ENCODE assay signal across 10 mouse cellular contexts in genomic region chr19:20449546-20449945, GRCm38 (mm10). TPM values are rescaled to one million over a fixed set of nuclear protein-coding genes. Genes with fewer than 3 reads are reported as not detected.
DNase-seq lines count a peak whose midpoint lies in the region; ATAC-seq and TF ChIP-seq lines count a peak whose summit lies in the region.
"Had no signal": no experiment of that assay in that cellular context is flagged by ENCODE, and none has a peak within 500 bp of the region (broad histone marks: within the 10 kb centered on the region; RNA-seq: fewer than 3 reads in every experiment).

No protein-coding gene starts in this region.

- H3K4me1 ChIP-seq in forebrain, embryonic 14.5 days (ENCODE audit: control insufficient read depth, insufficient read depth, low read length), result no peaks in the 10 kb centered on the region
- no peaks in the 10 kb centered on the region for H3K4me1 ChIP-seq in forebrain, embryonic 11.5 days (replicated peaks; ENCODE audit: control insufficient read depth, insufficient read depth, low read length)
- no peaks in the 10 kb centered on the region for H3K4me1 ChIP-seq in liver, postnatal 0 days (ENCODE audit: insufficient read depth)
- no peaks in the 10 kb centered on the region for H3K4me1 ChIP-seq in hindbrain, embryonic 15.5 days (replicated peaks)
- H3K4me1 ChIP-seq: embryonic facial prominence, embryonic 13.5 days; limb, embryonic 12.5 days had no signal

- TF ChIP-seq EP300 in liver, postnatal 0 days (IDR thresholded peaks at IDR 0.05; ENCODE audit: low read depth), result no peak

- peak; percentile 61; the same call in 1 of the 2 replicates for ATAC-seq in forebrain, embryonic 14.5 days
- ATAC-seq in forebrain, embryonic 11.5 days (replicated peaks; ENCODE audit: low FRiP score), result no peak
- ATAC-seq in liver, postnatal 0 days, result no peak
- ATAC-seq in hindbrain, embryonic 15.5 days (ENCODE audit: low FRiP score, low read depth), result 0 out of 2 replicates have a peak, but pooled peaks have one; percentile 54
- 0 out of 2 replicates have a peak, but pooled peaks have one; percentile 34 for ATAC-seq in megakaryocyte-erythroid progenitor cell, adult 5-6 weeks (replicated peaks; ENCODE audit: low FRiP score, low TSS enrichment, poor library complexity, severe bottlenecking)

- peak; percentile 64 for TF ChIP-seq CTCF in liver, postnatal 0 days (IDR thresholded peaks at IDR 0.05; ENCODE audit: low read depth)

- no peak overlapping the region for H3K4me3 ChIP-seq in forebrain, embryonic 14.5 days (ENCODE audit: low read depth, low read length)
- no peak overlapping the region for H3K4me3 ChIP-seq in forebrain, embryonic 11.5 days (ENCODE audit: low read depth, low read length)
- no peak overlapping the region for H3K4me3 ChIP-seq in liver, postnatal 0 days (ENCODE audit: low read depth, low read length)
- no peak overlapping the region for H3K4me3 ChIP-seq in hindbrain, embryonic 15.5 days
- H3K4me3 ChIP-seq: embryonic facial prominence, embryonic 13.5 days; limb, embryonic 12.5 days had no signal

- no peaks in the 10 kb centered on the region for H3K27me3 ChIP-seq in forebrain, embryonic 14.5 days (replicated peaks; ENCODE audit: control insufficient read depth, insufficient read depth, low read length)
- no peaks in the 10 kb centered on the region for H3K27me3 ChIP-seq in forebrain, embryonic 11.5 days (ENCODE audit: control insufficient read depth, insufficient read depth, low read length)
- no peaks in the 10 kb centered on the region for H3K27me3 ChIP-seq in liver, postnatal 0 days (ENCODE audit: insufficient read depth, low read length)
- no peaks in the 10 kb centered on the region for H3K27me3 ChIP-seq in hindbrain, embryonic 15.5 days
- H3K27me3 ChIP-seq: embryonic facial prominence, embryonic 13.5 days; limb, embryonic 12.5 days had no signal

- H3K27ac ChIP-seq in forebrain, embryonic 14.5 days (ENCODE audit: low read depth, low read length), result no peak overlapping the region
- no peak overlapping the region for H3K27ac ChIP-seq in forebrain, embryonic 11.5 days (ENCODE audit: low read depth, low read length)
- H3K27ac ChIP-seq in liver, postnatal 0 days (ENCODE audit: low read depth), result no peak overlapping the region
- H3K27ac ChIP-seq in hindbrain, embryonic 15.5 days (replicated peaks), result no peak overlapping the region
- H3K27ac ChIP-seq: embryonic facial prominence, embryonic 13.5 days; limb, embryonic 12.5 days had no signal

- H3K36me3 ChIP-seq in forebrain, embryonic 14.5 days (ENCODE audit: control insufficient read depth, insufficient read depth, low read length), result no peaks in the 10 kb centered on the region
- no peaks in the 10 kb centered on the region for H3K36me3 ChIP-seq in forebrain, embryonic 11.5 days (ENCODE audit: control insufficient read depth, insufficient read depth, low read length)
- H3K36me3 ChIP-seq in liver, postnatal 0 days (replicated peaks; ENCODE audit: insufficient read depth, low read length), result no peaks in the 10 kb centered on the region
- no peaks in the 10 kb centered on the region for H3K36me3 ChIP-seq in hindbrain, embryonic 15.5 days
- H3K36me3 ChIP-seq: embryonic facial prominence, embryonic 13.5 days; limb, embryonic 12.5 days had no signal

- no peaks in the 10 kb centered on the region for H3K9me3 ChIP-seq in forebrain, embryonic 14.5 days (replicated peaks; ENCODE audit: control insufficient read depth, low read length)
- no peaks in the 10 kb centered on the region for H3K9me3 ChIP-seq in forebrain, embryonic 11.5 days (ENCODE audit: control insufficient read depth, low read length)
- H3K9me3 ChIP-seq in liver, postnatal 0 days (ENCODE audit: low read length), result no peaks in the 10 kb centered on the region
- no peaks in the 10 kb centered on the region for H3K9me3 ChIP-seq in hindbrain, embryonic 15.5 days
- H3K9me3 ChIP-seq: embryonic facial prominence, embryonic 13.5 days; limb, embryonic 12.5 days had no signal

- DNase-seq in forebrain, embryonic 14.5 days (ENCODE audit: low spot score), result peak; percentile 68
- DNase-seq in forebrain, embryonic 11.5 days (ENCODE audit: low spot score), result no peak
- DNase-seq in liver, postnatal 0 days, result no peak
- no peak for DNase-seq in liver
- DNase-seq in spleen, postnatal 10 days (ENCODE audit: low spot score in 2 of 2), result no peak
- DNase-seq in gastrocnemius, adult 8-10 months (ENCODE audit: low spot score in 2 of 2), result no peak

- H3K9ac ChIP-seq in forebrain, embryonic 14.5 days (ENCODE audit: low read length), result no peak overlapping the region
- no peak overlapping the region for H3K9ac ChIP-seq in forebrain, embryonic 11.5 days (ENCODE audit: low read length)
- H3K9ac ChIP-seq in liver, postnatal 0 days (replicated peaks), result no peak overlapping the region
- H3K9ac ChIP-seq in hindbrain, embryonic 15.5 days, result no peak overlapping the region
- H3K9ac ChIP-seq: embryonic facial prominence, embryonic 13.5 days; limb, embryonic 12.5 days had no signal

- H3K4me2 ChIP-seq in forebrain, embryonic 14.5 days (ENCODE audit: low read length), result no peak overlapping the region
- no peak overlapping the region for H3K4me2 ChIP-seq in forebrain, embryonic 11.5 days (ENCODE audit: low read depth, low read length, severe bottlenecking)
- H3K4me2 ChIP-seq in liver, postnatal 0 days (ENCODE audit: low read depth, low read length), result no peak overlapping the region
- no peak overlapping the region for H3K4me2 ChIP-seq in hindbrain, embryonic 15.5 days
- H3K4me2 ChIP-seq: embryonic facial prominence, embryonic 13.5 days; limb, embryonic 12.5 days had no signal

RNA-seq across cellular contexts. Expression of gene Aldh1a1, which starts 43.0 kb away (rescaled TPM):
- polyA plus RNA-seq in forebrain, embryonic 14.5 days (2014; fragmentation: Nextera tagmentation; extraction: Ambion mirVana), result 0.36 and 0.72 TPM in 2 replicates
- 0.17 and 0.32 TPM in 2 replicates for polyA plus RNA-seq in forebrain, embryonic 11.5 days (2014; fragmentation: Nextera tagmentation; extraction: Ambion mirVana)
- 2.3 and 3.0 TPM in 2 replicates for polyA plus RNA-seq in liver, postnatal 0 days (2015; fragmentation: Nextera tagmentation; extraction: Ambion mirVana)
- 3.3 and 3.5 TPM in 2 replicates for polyA plus RNA-seq in hindbrain, embryonic 15.5 days (2015; fragmentation: Nextera tagmentation; extraction: Ambion mirVana)
- total RNA-seq in megakaryocyte-erythroid progenitor cell, adult 5-6 weeks (2014; fragmentation: Nextera tagmentation), result 60.8 and 69.0 TPM in 2 replicates
- 133 and 184 TPM in 2 replicates for total RNA-seq in megakaryocyte-erythroid progenitor cell, adult 5-6 weeks (2017)
- total RNA-seq in gastrocnemius, adult 8-10 months (2022), result 100 to 1,000 TPM; 149 to 198 (median 165) TPM
- polyA plus RNA-seq: limb, embryonic 12.5 days had no signal

RNA-seq across cellular contexts. Expression of gene Anxa1, which starts 58.8 kb away (rescaled TPM):
- polyA plus RNA-seq in forebrain, embryonic 14.5 days (2014; fragmentation: Nextera tagmentation; extraction: Ambion mirVana), result 4.9 and 7.8 TPM in 2 replicates
- 4.1 and 5.3 TPM in 2 replicates for polyA plus RNA-seq in forebrain, embryonic 11.5 days (2014; fragmentation: Nextera tagmentation; extraction: Ambion mirVana)
- polyA plus RNA-seq in liver, postnatal 0 days (2015; fragmentation: Nextera tagmentation; extraction: Ambion mirVana), result 152 and 153 TPM in 2 replicates
- polyA plus RNA-seq in hindbrain, embryonic 15.5 days (2015; fragmentation: Nextera tagmentation; extraction: Ambion mirVana), result 11.8 and 11.9 TPM in 2 replicates
- 8.8 and 23.1 TPM in 2 replicates for total RNA-seq in megakaryocyte-erythroid progenitor cell, adult 5-6 weeks (2014; fragmentation: Nextera tagmentation)
- 30.3 and 47.8 TPM in 2 replicates for total RNA-seq in megakaryocyte-erythroid progenitor cell, adult 5-6 weeks (2017)
- 10 to 100 TPM in 3 of 4 experiments, 1 to 10 TPM in 1; 7.9 to 19.3 (median 14.3) TPM for total RNA-seq in gastrocnemius, adult 8-10 months (2022)

Comparison
In these comparisons a context has a peak if more than half of its experiments do, and no peak if none do; other contexts are left out.
1. ATAC-seq: peak in forebrain, embryonic 14.5 days (single experiment), hindbrain, embryonic 15.5 days (single experiment) and megakaryocyte-erythroid progenitor cell, adult 5-6 weeks (single experiment); none in forebrain, embryonic 11.5 days (single experiment) and liver, postnatal 0 days (single experiment).
2. RNA of gene Anxa1, which starts 58.8 kb away (polyA plus RNA-seq): 152 to 153 TPM in liver, postnatal 0 days; 11.8 to 11.9 TPM in hindbrain, embryonic 15.5 days, 4.9 to 7.8 TPM in forebrain, embryonic 14.5 days and 4.1 to 5.3 TPM in forebrain, embryonic 11.5 days; every median in the first group is over 10 times any median in the second.